Mouse (Mus musculus): ENCODE measurements around the gene D5Ertd577e.
"Not testable (repeated sequence)": the region's sequence is repeated elsewhere in the genome, so short reads cannot be mapped to it uniquely, and the experiment has no call there.

D5Ertd577e gene

GRCm38 (mm10) chr5:95456506-95456905 lies at the start of gene D5Ertd577e:
Gene D5Ertd577e (plus strand): TSS chr5:95456806.
- DNase-seq (ENCODE audit: low read depth, low spot score): not testable (repeated sequence)

- DNase-seq (ENCODE audit: low read depth, low spot score): not testable (repeated sequence)
Measured at GRCm38 (mm10) chr5:95510458-95510857, 53.9 kb downstream of the D5Ertd577e start, which contains the start of gene Gm3286. Gene Gm3286 (plus strand): TSS chr5:95510758.
